Mouse (Mus musculus) ES-E14 (cell line): Measurements from ENCODE around the gene Clip2. TPM values are rescaled to one million over a fixed set of nuclear protein-coding genes. Genes with fewer than 3 reads are reported as not detected.
A peak's percentile ranks its signal among the peaks of the same experiment; 100 is the strongest.

Source experiments
- DNase-seq: peaks from one replicate; pipeline ENCODE4 v3.0.0-alpha.2; 2013; ENCODE audit warnings: low read depth, low spot score
- H3K27ac ChIP-seq: 2 replicates; pipeline ENCODE4 v1.5.1; 2012; ENCODE audit warnings: low read depth, mild to moderate bottlenecking, low read length, moderate library complexity, mixed read lengths; ENCODE audit not compliant: poor library complexity, insufficient read depth, severe bottlenecking
- H3K36me3 ChIP-seq: 2 replicates; pipeline ENCODE4 v1.6.1; 2012; ENCODE audit warnings: mild to moderate bottlenecking, low read length, moderate library complexity, mixed read lengths; ENCODE audit not compliant: control insufficient read depth, poor library complexity, insufficient read depth, severe bottlenecking
- H3K4me1 ChIP-seq, 2 experiments: fragments of 150-350 bp in 1 of 2; sonication (generic) in 1 of 2; 2 replicates each; pipeline ENCODE4 v1.6.1; 2012; ENCODE audit warnings: low read length in 2 of 2, mild to moderate bottlenecking in 1 of 2, mixed read lengths in 1 of 2; ENCODE audit not compliant: control insufficient read depth in 2 of 2, insufficient read depth in 2 of 2, poor library complexity in 1 of 2
- H3K4me3 ChIP-seq, 2 experiments: fragments of 150-350 bp in 1 of 2; sonication (generic) in 1 of 2; 2 replicates each; pipeline ENCODE4 v1.5.1; 2012; ENCODE audit warnings: low read length in 2 of 2, low read depth in 1 of 2, mild to moderate bottlenecking in 1 of 2, mixed read lengths in 1 of 2; ENCODE audit not compliant: insufficient read depth in 1 of 2, poor library complexity in 1 of 2, severe bottlenecking in 1 of 2
- H3K9ac ChIP-seq: 2 replicates; pipeline ENCODE4 v1.6.1; 2012; ENCODE audit warnings: low read depth, mild to moderate bottlenecking, low read length, mixed read lengths; ENCODE audit not compliant: poor library complexity, insufficient read depth, severe bottlenecking
- H3K9me3 ChIP-seq: fragments of 150-350 bp; sonication (generic); 2 replicates; pipeline ENCODE4 v1.6.1; 2012; ENCODE audit warnings: low read depth, mild to moderate bottlenecking, low read length; ENCODE audit not compliant: control insufficient read depth, insufficient read depth
- CHD2 ChIP-seq: IDR thresholded peaks from 2 replicates; pipeline ENCODE4 v1.6.1; 2014; ENCODE audit warnings: mild to moderate bottlenecking, low read depth, low read length, inconsistent platforms
- HCFC1 ChIP-seq: IDR thresholded peaks from 2 replicates; pipeline ENCODE4 v1.6.1; 2012; ENCODE audit warnings: low read length, inconsistent platforms, borderline replicate concordance; ENCODE audit not compliant: insufficient read depth
- MAFK ChIP-seq: IDR thresholded peaks from 2 replicates; pipeline ENCODE4 v1.6.1; 2014; ENCODE audit warnings: mild to moderate bottlenecking, low read depth, low read length, inconsistent platforms; ENCODE audit not compliant: insufficient read depth
- ZC3H11A ChIP-seq: IDR thresholded peaks from 2 replicates; pipeline ENCODE4 v1.6.1; 2012; ENCODE audit warnings: low read depth, mild to moderate bottlenecking, inconsistent platforms, low read length, borderline replicate concordance
- ZNF384 ChIP-seq: IDR thresholded peaks from 2 replicates; pipeline ENCODE4 v1.6.1; 2012; ENCODE audit warnings: low read depth, low read length, inconsistent platforms
- in situ Hi-C, 2 experiments: fragments of 600-800 bp; cut with MboI; formaldehyde crosslinking; loops; one replicate each; pipeline ENCODE4 v1.15.1; 2025; ENCODE audit warnings: low sequenced_read_pairs in 2 of 2, inconsistent platforms in 1 of 2; ENCODE audit not compliant: unreplicated experiment in 2 of 2
- total RNA-seq: library from RNA; depleted of rRNA; stranded (reverse); fragments of 300-350 nt; gene quantifications from 2 replicates; pipeline ENCODE4 v1.2.3, GENCODE M21; 2012

The Clip2 gene
- total RNA-seq, 1 experiment = 10.5 TPM

DNA sequence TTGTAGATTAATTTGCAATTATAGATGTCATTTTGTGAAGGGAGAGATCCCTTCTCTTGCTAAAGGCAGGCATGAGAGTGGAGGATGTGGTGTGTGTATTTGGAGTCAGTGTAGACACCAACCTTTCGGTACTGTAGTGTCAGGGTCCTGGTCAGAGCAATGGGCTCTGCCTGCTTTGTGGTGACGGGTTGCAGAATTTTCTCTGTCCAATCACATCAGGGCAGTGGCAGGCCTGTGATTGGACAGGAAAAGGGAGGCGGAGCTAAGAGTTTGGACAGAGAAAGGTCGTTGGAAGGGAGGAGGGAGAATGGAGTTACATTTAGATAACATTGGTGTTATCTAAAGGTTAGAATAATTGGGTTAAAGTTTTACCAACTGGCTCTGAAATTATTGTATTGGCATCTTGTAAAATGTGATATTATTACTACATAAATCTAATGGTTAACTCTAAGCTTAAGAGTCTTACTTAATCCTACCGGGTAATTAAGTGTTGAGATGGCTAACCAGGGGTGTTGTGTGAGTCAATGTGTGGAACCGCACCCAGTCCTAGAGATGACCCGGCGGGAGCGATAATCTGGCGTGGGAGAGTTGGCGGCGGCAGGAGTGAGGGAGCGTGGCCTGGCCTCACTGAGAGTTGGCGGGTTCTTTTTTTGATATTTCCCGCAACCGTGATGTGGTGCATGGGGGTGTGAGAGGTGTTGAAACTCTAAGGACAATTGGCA lies 8.4 kb upstream of the Clip2 start:
- H3K9ac ChIP-seq = no peak overlapping the region
- no peak for DNase-seq
- in situ Hi-C loops = no loop called here
- H3K4me3 ChIP-seq = peak overlapping the region in 1 of 2 experiments; percentile 49; a peak in 2 of 4 replicates
- H3K4me1 ChIP-seq = peaks cover 7 to 8% of the 10 kb centered on the region in 2 experiments; a peak in 2 of 4 replicates
- H3K36me3 ChIP-seq = no peaks in the 10 kb centered on the region
- TF ChIP-seq MAFK = no peak
- no peak for TF ChIP-seq ZNF384
- TF ChIP-seq HCFC1 = no peak
- no peak for TF ChIP-seq CHD2
- TF ChIP-seq ZC3H11A = no peak
- no peaks in the 10 kb centered on the region for H3K9me3 ChIP-seq
- H3K27ac ChIP-seq = no peak overlapping the region

DNA sequence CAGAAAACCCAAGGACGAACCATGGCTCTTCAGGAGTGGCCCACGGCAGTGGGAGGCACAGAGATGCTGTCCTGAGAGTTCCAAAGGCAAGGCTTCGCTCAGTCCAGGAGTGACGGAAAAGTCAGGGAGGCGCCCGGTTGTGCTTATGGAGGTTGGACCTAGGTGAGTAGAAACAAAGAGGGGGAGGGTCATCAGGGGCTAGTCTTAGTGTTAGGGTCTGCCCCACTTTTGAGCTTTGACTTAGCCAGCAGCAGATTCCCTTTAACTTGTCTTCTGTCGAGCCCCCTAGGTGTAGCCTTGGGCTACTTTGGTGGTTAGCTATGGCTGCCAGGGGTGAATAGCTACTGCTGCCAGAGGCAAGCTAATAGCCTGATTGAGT lies 7.8 kb upstream of the Clip2 start, which contains the start of gene Syna:
Gene Syna (minus strand): TSS at position 101 of the 379 bp plus-strand sequence.
- TF ChIP-seq ZNF384 (no peak), MAFK (no peak), ZC3H11A (no peak), HCFC1 (no peak), CHD2 (no peak)
- in situ Hi-C loops = no loop called here
- H3K27ac ChIP-seq = no peak within 1 kb of the TSS
- DNase-seq = no peak
- no peaks in the 10 kb centered on the region for H3K9me3 ChIP-seq
- H3K36me3 ChIP-seq = no peaks in the 10 kb centered on the region
- peaks cover 7 to 11% of the 10 kb centered on the region in 2 experiments; a peak in 2 of 4 replicates for H3K4me1 ChIP-seq
- H3K9ac ChIP-seq = no peak within 1 kb of the TSS
- peak within 1 kb of the TSS in 1 of 2 experiments; percentile 49; a peak in 2 of 4 replicates for H3K4me3 ChIP-seq

DNA sequence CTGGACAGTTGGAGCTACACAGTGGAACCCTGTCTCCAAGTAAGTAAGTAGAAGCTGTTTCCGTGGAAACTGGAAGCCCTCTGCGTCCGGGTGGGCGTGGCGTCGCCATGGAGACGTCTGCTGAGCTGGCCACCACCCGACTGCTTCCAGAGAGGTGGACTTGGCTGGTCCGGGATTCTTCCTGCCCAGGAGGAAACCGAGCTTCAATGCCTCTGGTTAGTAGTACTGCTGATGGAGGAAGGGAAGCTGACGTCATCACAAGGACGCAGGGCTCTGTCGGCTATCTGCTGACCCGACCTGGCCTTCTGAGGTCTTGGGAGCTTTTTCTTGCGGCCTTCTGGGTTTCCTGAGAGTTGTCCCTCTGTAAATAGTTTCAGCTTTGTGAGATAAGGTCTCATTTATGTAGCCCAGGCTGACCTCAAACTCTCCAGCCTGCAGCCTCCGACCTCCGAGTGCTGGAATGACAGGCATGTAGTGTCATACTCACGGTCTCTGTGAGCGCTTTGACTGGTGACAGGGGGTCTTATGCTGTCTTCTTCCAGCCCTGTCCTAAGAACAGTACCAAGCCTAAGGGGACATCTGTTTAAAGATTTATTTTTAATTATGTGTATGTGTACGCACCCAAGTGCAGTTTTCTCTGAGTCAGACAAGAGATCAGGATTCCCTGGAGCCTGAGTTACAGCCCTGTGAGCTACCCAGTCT lies 3.4 kb upstream of the Clip2 start:
- no peak overlapping the region for H3K4me3 ChIP-seq
- no peak overlapping the region for H3K9ac ChIP-seq
- peaks cover 11 to 25% of the 10 kb centered on the region in 2 experiments; a peak in 3 of 4 replicates for H3K4me1 ChIP-seq
- no peaks in the 10 kb centered on the region for H3K9me3 ChIP-seq
- in situ Hi-C loops = no loop called here
- H3K27ac ChIP-seq = no peak overlapping the region
- TF ChIP-seq MAFK (no peak), CHD2 (no peak), ZNF384 (no peak), HCFC1 (no peak), ZC3H11A (no peak)
- no peak for DNase-seq
- H3K36me3 ChIP-seq = no peaks in the 10 kb centered on the region

DNA sequence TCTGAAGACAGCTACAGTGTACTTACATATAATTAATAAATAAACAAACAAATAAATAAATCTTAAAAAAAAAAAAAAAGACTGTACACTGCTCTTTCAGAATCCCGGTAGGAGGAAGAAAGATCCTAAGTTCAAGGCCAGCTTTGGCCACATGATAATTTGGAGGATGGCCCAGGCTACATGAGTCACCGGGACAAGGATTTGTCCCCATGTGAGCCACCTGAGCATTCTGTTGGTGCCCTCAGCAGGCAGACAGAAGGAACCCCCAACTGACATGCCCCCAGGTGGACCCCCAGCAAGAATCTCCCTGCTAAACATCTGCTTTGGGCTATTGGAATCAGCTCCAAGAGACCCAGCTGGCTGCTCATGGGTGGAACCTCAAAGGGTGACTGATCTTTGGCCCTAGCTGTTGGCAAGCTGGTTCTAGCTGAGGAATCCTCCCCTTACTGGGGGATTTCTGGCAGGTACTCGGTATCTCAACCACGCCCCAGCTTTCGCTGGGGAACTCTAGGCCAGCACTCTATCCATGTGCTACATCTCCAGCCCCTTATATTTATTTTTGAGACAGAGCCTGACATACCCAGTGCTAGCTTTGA lies 1.8 kb upstream of the Clip2 start:
- Histone ChIP-seq H3K9ac (no peak overlapping the region), H3K9me3 (no peaks in the 10 kb centered on the region), H3K4me1 (peaks cover 10 to 25% of the 10 kb centered on the region in 2 experiments; a peak in 3 of 4 replicates), H3K4me3 (no peak overlapping the region), H3K27ac (no peak overlapping the region), H3K36me3 (no peaks in the 10 kb centered on the region)
- no peak for DNase-seq
- in situ Hi-C loops = no loop called here
- TF ChIP-seq MAFK (no peak), HCFC1 (no peak), CHD2 (no peak), ZNF384 (no peak), ZC3H11A (no peak)
